Mouse (Mus musculus): Measurements from ENCODE around the gene Olfr632. TPM values are rescaled to one million over a fixed set of nuclear protein-coding genes. Genes with fewer than 3 reads are reported as not detected.

The Olfr632 gene
- not detected for total RNA-seq (2023)

GRCm38 (mm10) chr7:103934264-103934663 is at the start of gene Olfr632:
Gene Olfr632, plus strand, starts transcription at chr7:103934347.

GRCm38 (mm10) chr7:103886152-103886551 is 48.0 kb upstream of the Olfr632 start, which contains the start of gene Olfr66:
Gene Olfr66, minus strand, starts transcription at chr7:103886252.

GRCm38 (mm10) chr7:103894385-103894784 is 39.8 kb upstream of the Olfr632 start, which contains the start of gene Olfr64:
Gene Olfr64, minus strand, starts transcription at chr7:103894485.

GRCm38 (mm10) chr7:103903187-103903586 is 31.0 kb upstream of the Olfr632 start, which contains the start of gene Olfr65:
Gene Olfr65, plus strand, starts transcription at chr7:103903487.

GRCm38 (mm10) chr7:103928525-103928924 is 5.6 kb upstream of the Olfr632 start, which contains the start of gene Olfr631:
Gene Olfr631, plus strand, starts transcription at chr7:103928825.

GRCm38 (mm10) chr7:103944137-103944536 is 10.0 kb downstream of the Olfr632 start, which contains the start of gene Olfr633:
Gene Olfr633, plus strand, starts transcription at chr7:103944437.

GRCm38 (mm10) chr7:103970852-103971251 is 36.7 kb downstream of the Olfr632 start, which contains the start of gene Olfr635:
Gene Olfr635, plus strand, starts transcription at chr7:103971152.

Other genes with a start within 250 kb of the Olfr632 start
- gene Olfr243, start 219.7 kb upstream of the Olfr632 start, total RNA-seq (2023) = not detected
- not detected for gene Olfr628, start 204.0 kb upstream of the Olfr632 start, total RNA-seq (2023)
- gene Olfr629, start 189.4 kb upstream of the Olfr632 start, total RNA-seq (2023) = not detected
- not detected for gene Olfr630, start 177.0 kb upstream of the Olfr632 start, total RNA-seq (2023)
- not detected for gene Olfr69, start 162.8 kb upstream of the Olfr632 start, total RNA-seq (2023)
- not detected for gene Olfr68, start 154.6 kb upstream of the Olfr632 start, total RNA-seq (2023)
- gene Olfr67, start 142.5 kb upstream of the Olfr632 start, total RNA-seq (2023) = not detected
- 1 to 10 TPM; 2.3 to 5.7 TPM for gene Hbb-bt, start 120.4 kb upstream of the Olfr632 start, total RNA-seq (2023)
- gene Hbb-bs, start 106.3 kb upstream of the Olfr632 start, total RNA-seq (2023) = 10 to 100 TPM; 12.5 to 53.2 TPM
- gene Hbb-bh2, start 93.8 kb upstream of the Olfr632 start, total RNA-seq (2023) = not detected
- gene Hbb-bh1, start 91.2 kb upstream of the Olfr632 start, total RNA-seq (2023) = not detected
- not detected for gene Hbb-y, start 81.1 kb upstream of the Olfr632 start, total RNA-seq (2023)
- not detected for gene Olfr66, start 48.1 kb upstream of the Olfr632 start, total RNA-seq (2023)
- gene Olfr64, start 39.9 kb upstream of the Olfr632 start, total RNA-seq (2023) = not detected
- not detected for gene Olfr65, start 30.9 kb upstream of the Olfr632 start, total RNA-seq (2023)
- gene Olfr631, start 5.5 kb upstream of the Olfr632 start, total RNA-seq (2023) = not detected
- gene Olfr633, start 10.1 kb downstream of the Olfr632 start, total RNA-seq (2023) = not detected
- not detected for gene Olfr635, start 36.8 kb downstream of the Olfr632 start, total RNA-seq (2023)
- gene Olfr638, start 64.4 kb downstream of the Olfr632 start, total RNA-seq (2023) = not detected
- gene Olfr639, start 83.0 kb downstream of the Olfr632 start, total RNA-seq (2023) = under 1 TPM; 0.09 to 0.12 TPM
- not detected for gene Olfr640, start 91.2 kb downstream of the Olfr632 start, total RNA-seq (2023)
- not detected for gene Olfr641, start 101.1 kb downstream of the Olfr632 start, total RNA-seq (2023)
- not detected for gene Olfr642, start 118.3 kb downstream of the Olfr632 start, total RNA-seq (2023)
- not detected for gene 4930516K23Rik, start 127.1 kb downstream of the Olfr632 start, total RNA-seq (2023)
- not detected for gene Olfr644, start 137.5 kb downstream of the Olfr632 start, total RNA-seq (2023)
- not detected for gene Olfr645, start 151.1 kb downstream of the Olfr632 start, total RNA-seq (2023)
- not detected for gene Olfr646, start 170.5 kb downstream of the Olfr632 start, total RNA-seq (2023)
- not detected for gene Ubqln5, start 195.5 kb downstream of the Olfr632 start, total RNA-seq (2023)
- gene Olfr643, start 203.1 kb downstream of the Olfr632 start, total RNA-seq (2023) = not detected
- not detected for gene Ubqln3, start 208.9 kb downstream of the Olfr632 start, total RNA-seq (2023)
- not detected for gene Ubqlnl, start 216.2 kb downstream of the Olfr632 start, total RNA-seq (2023)
- not detected for gene Olfm5, start 230.5 kb downstream of the Olfr632 start, total RNA-seq (2023)
- gene Olfr648, start 249.0 kb downstream of the Olfr632 start, total RNA-seq (2023) = not detected